In genomic region chr11:85261192-85261591, GRCm38 (mm10) we compare ENCODE assay signal across 8 mouse cellular contexts. TPM values are rescaled to one million over a fixed set of nuclear protein-coding genes. Genes with fewer than 3 reads are reported as not detected.
DNase-seq lines count a peak whose midpoint lies in the region; ATAC-seq lines count a peak whose summit lies in the region.

No protein-coding gene starts in this region.

- H3K4me3 ChIP-seq in hindbrain, embryonic 11.5 days (ENCODE audit: low read depth, low read length) = no peak overlapping the region
- no peak overlapping the region for H3K4me3 ChIP-seq in hindbrain, embryonic 12.5 days
- H3K4me3 ChIP-seq in limb, embryonic 10.5 days = no peak overlapping the region

- no peak overlapping the region for H3K4me2 ChIP-seq in hindbrain, embryonic 11.5 days (replicated peaks; ENCODE audit: low read depth, low read length)
- no peak overlapping the region for H3K4me2 ChIP-seq in hindbrain, embryonic 12.5 days (replicated peaks)

- no peak overlapping the region for H3K27ac ChIP-seq in hindbrain, embryonic 11.5 days (ENCODE audit: low read depth, low read length)
- no peak overlapping the region for H3K27ac ChIP-seq in hindbrain, embryonic 12.5 days
- no peak overlapping the region for H3K27ac ChIP-seq in limb, embryonic 10.5 days

- ATAC-seq in hindbrain, embryonic 11.5 days (ENCODE audit: low FRiP score) = no peak
- no peak for ATAC-seq in hindbrain, embryonic 12.5 days (ENCODE audit: low FRiP score)
- peak; percentile 56 to 83; a peak in 2 of 4 replicates for ATAC-seq in hematopoietic stem cell, adult 5-6 weeks (replicated peaks in 1 of 2; ENCODE audit: insufficient read depth in 1 of 2, low FRiP score in 2 of 2, low TSS enrichment in 1 of 2, low read depth in 1 of 2, poor library complexity in 2 of 2, severe bottlenecking in 2 of 2)

- no peaks in the 10 kb centered on the region for H3K9me3 ChIP-seq in hindbrain, embryonic 11.5 days (ENCODE audit: control insufficient read depth, low read length)
- no peaks in the 10 kb centered on the region for H3K9me3 ChIP-seq in hindbrain, embryonic 12.5 days (replicated peaks)
- H3K9me3 ChIP-seq in limb, embryonic 10.5 days (replicated peaks) = no peaks in the 10 kb centered on the region

- 33% methylated on average over 7 of the region's 7 CpGs for WGBS in hindbrain, embryonic 11.5 days
- WGBS in hindbrain, embryonic 12.5 days = 35% methylated on average over 7 of the region's 7 CpGs
- 35% methylated on average over 7 of the region's 7 CpGs for WGBS in limb, embryonic 10.5 days

- no peaks in the 10 kb centered on the region for H3K36me3 ChIP-seq in hindbrain, embryonic 11.5 days (ENCODE audit: control insufficient read depth, insufficient read depth, low read length)
- no peaks in the 10 kb centered on the region for H3K36me3 ChIP-seq in hindbrain, embryonic 12.5 days
- H3K36me3 ChIP-seq in limb, embryonic 10.5 days = no peaks in the 10 kb centered on the region

- peak; percentile 85 for DNase-seq in hindbrain, embryonic 11.5 days (ENCODE audit: low spot score)
- DNase-seq in adrenal gland, adult 18-20 months (ENCODE audit: low spot score in 2 of 2) = peak; percentile 75 to 82
- DNase-seq in embryo, embryonic 10 days (ENCODE audit: low spot score) = peak; percentile 69
- DNase-seq in limb, embryonic 10.5 days (ENCODE audit: low spot score) = peak; percentile 85
- peak; percentile 64 for DNase-seq in ovary, postnatal 36 days (ENCODE audit: low spot score)
- DNase-seq in thymus, postnatal 10 days (ENCODE audit: low spot score in 2 of 2) = peak; percentile 48 to 85

- H3K9ac ChIP-seq in hindbrain, embryonic 11.5 days (ENCODE audit: low read depth, low read length) = no peak overlapping the region
- H3K9ac ChIP-seq in hindbrain, embryonic 12.5 days = no peak overlapping the region

- no peaks in the 10 kb centered on the region for H3K4me1 ChIP-seq in hindbrain, embryonic 11.5 days (replicated peaks; ENCODE audit: control insufficient read depth, insufficient read depth, low read length)
- no peaks in the 10 kb centered on the region for H3K4me1 ChIP-seq in hindbrain, embryonic 12.5 days
- no peaks in the 10 kb centered on the region for H3K4me1 ChIP-seq in limb, embryonic 10.5 days

- H3K27me3 ChIP-seq in hindbrain, embryonic 11.5 days (ENCODE audit: control insufficient read depth, insufficient read depth, low read length) = no peaks in the 10 kb centered on the region
- H3K27me3 ChIP-seq in hindbrain, embryonic 12.5 days = no peaks in the 10 kb centered on the region
- H3K27me3 ChIP-seq in limb, embryonic 10.5 days (ENCODE audit: low read depth, poor library complexity, severe bottlenecking) = no peaks in the 10 kb centered on the region

RNA-seq across cellular contexts. Expression of gene Appbp2, which starts 26.3 kb away (rescaled TPM):
- 65.0 and 65.5 TPM in 2 replicates for polyA plus RNA-seq in hindbrain, embryonic 11.5 days (2014; fragmentation: Nextera tagmentation; extraction: Ambion mirVana)
- polyA plus RNA-seq in hindbrain, embryonic 12.5 days (2016; fragmentation: Nextera tagmentation; extraction: Ambion mirVana) = 55.3 and 56.2 TPM in 2 replicates
- 10 to 100 TPM; 34.0 to 42.0 TPM for total RNA-seq in adrenal gland, adult 18-20 months (2021)
- 43.1 and 44.5 TPM in 2 replicates for total RNA-seq in hematopoietic stem cell, adult 5-6 weeks (2017)
- polyA plus RNA-seq in limb, embryonic 10.5 days (2016; fragmentation: Nextera tagmentation; extraction: Ambion mirVana) = 39.3 and 42.8 TPM in 2 replicates

RNA-seq across cellular contexts. Expression of gene Ppm1d, which starts 49.9 kb away (rescaled TPM):
- polyA plus RNA-seq in hindbrain, embryonic 11.5 days (2014; fragmentation: Nextera tagmentation; extraction: Ambion mirVana) = 26.5 and 28.4 TPM in 2 replicates
- 27.8 and 27.9 TPM in 2 replicates for polyA plus RNA-seq in hindbrain, embryonic 12.5 days (2016; fragmentation: Nextera tagmentation; extraction: Ambion mirVana)
- 10 to 100 TPM; 11.9 to 12.9 TPM for total RNA-seq in adrenal gland, adult 18-20 months (2021)
- total RNA-seq in hematopoietic stem cell, adult 5-6 weeks (2017) = 16.5 and 19.4 TPM in 2 replicates
- polyA plus RNA-seq in limb, embryonic 10.5 days (2016; fragmentation: Nextera tagmentation; extraction: Ambion mirVana) = 22.7 and 24.7 TPM in 2 replicates

Comparison
In these comparisons a context has a peak if more than half of its experiments do, and no peak if none do; other contexts are left out.
1. ATAC-seq: peak in hematopoietic stem cell, adult 5-6 weeks (2 of 2); none in hindbrain, embryonic 11.5 days (single experiment) and hindbrain, embryonic 12.5 days (single experiment).
2. Peak in every context shown above with its lines, with median percentiles within 50 percentile points of each other: DNase-seq.